Mouse (Mus musculus) liver, embryonic 15.5 days (tissue): Measurements from ENCODE around the gene Glipr1. TPM values are rescaled to one million over a fixed set of nuclear protein-coding genes. Genes with fewer than 3 reads are reported as not detected.

Experiments
- ATAC-seq: fragments of 200-750 bp; cut with Nextera tagmentation; 2 replicates; pipeline ENCODE4 v1.8.0; 2017; ENCODE audit warnings: moderate number of reproducible peaks, mild to moderate bottlenecking, moderate library complexity; ENCODE audit not compliant: insufficient read depth
- H3K27ac ChIP-seq: fragments of 300-500 bp; sonication (generic); replicated peaks from 2 replicates; pipeline ENCODE4 v1.5.1; 2015; ENCODE audit warnings: mild to moderate bottlenecking, inconsistent platforms
- H3K27me3 ChIP-seq: fragments of 300-500 bp; sonication (generic); 2 replicates; pipeline ENCODE4 v1.6.1; 2015; ENCODE audit warnings: mild to moderate bottlenecking, inconsistent platforms
- H3K36me3 ChIP-seq: fragments of 300-500 bp; sonication (generic); replicated peaks from 2 replicates; pipeline ENCODE4 v1.6.1; 2015; ENCODE audit warnings: moderate library complexity, mild to moderate bottlenecking, inconsistent platforms
- H3K4me1 ChIP-seq: fragments of 300-500 bp; sonication (generic); replicated peaks from 2 replicates; pipeline ENCODE4 v1.6.1; 2015; ENCODE audit warnings: inconsistent platforms
- H3K4me2 ChIP-seq: fragments of 300-500 bp; sonication (generic); 2 replicates; pipeline ENCODE4 v1.6.1; 2015; ENCODE audit warnings: moderate library complexity, mild to moderate bottlenecking, inconsistent platforms
- H3K4me3 ChIP-seq: fragments of 300-500 bp; sonication (generic); replicated peaks from 2 replicates; pipeline ENCODE4 v1.5.1; 2015; ENCODE audit warnings: mild to moderate bottlenecking, inconsistent platforms
- H3K9ac ChIP-seq: fragments of 300-500 bp; sonication (generic); 2 replicates; pipeline ENCODE4 v1.6.1; 2015; ENCODE audit warnings: moderate library complexity, mild to moderate bottlenecking, inconsistent platforms
- H3K9me3 ChIP-seq: fragments of 300-500 bp; sonication (generic); replicated peaks from 2 replicates; pipeline ENCODE4 v1.6.1; 2016; ENCODE audit warnings: inconsistent platforms
- WGBS: fragments of 180-500 bp; shearing (Covaris S2); methylation state at CpG from one replicate; pipeline ENCODE4 v1.1.7; 2015; ENCODE audit warnings: mixed read lengths; ENCODE audit not compliant: insufficient replicate concordance; 5-methylcytosine and 5-hydroxymethylcytosine counted together
- polyA plus RNA-seq: library from polyadenylated mRNA; unstranded; fragments of >200 nt; fragmentation: Nextera tagmentation; extraction: Ambion mirVana; gene quantifications from 2 replicates; pipeline ENCODE4 v1.2.1, GENCODE M21; 2015

Glipr1 gene
- polyA plus RNA-seq, 1 experiment from 2014 or later: 10.7 TPM

- ATAC-seq: no peak
- no peak overlapping the region for H3K4me3 ChIP-seq
- 59% methylated on average over 4 of the region's 4 CpGs for WGBS
- H3K27me3 ChIP-seq: no peaks in the 10 kb centered on the region
- H3K9me3 ChIP-seq: no peaks in the 10 kb centered on the region
- H3K36me3 ChIP-seq: no peaks in the 10 kb centered on the region
- H3K27ac ChIP-seq: no peak overlapping the region
- H3K4me1 ChIP-seq: 0 out of 2 replicates have a peak, but pooled peaks cover 3% of the 10 kb centered on the region
- no peak overlapping the region for H3K9ac ChIP-seq
- no peak overlapping the region for H3K4me2 ChIP-seq
Measured at GRCm38 (mm10) chr10:111936021-111936420, 66.4 kb downstream of the Glipr1 start.

Other genes starting within 250 kb of the Glipr1 start
- gene Krr1, start 30.0 kb downstream of the Glipr1 start, polyA plus RNA-seq: 18.0 and 18.3 TPM in 2 replicates
- gene Glipr1l1, start 57.6 kb upstream of the Glipr1 start, polyA plus RNA-seq: not detected in 2 replicates
- gene Glipr1l2, start 80.7 kb upstream of the Glipr1 start, polyA plus RNA-seq: not detected in 2 replicates
- not detected in 2 replicates for gene Glipr1l3, start 157.7 kb upstream of the Glipr1 start, polyA plus RNA-seq
- gene Caps2, start 161.0 kb upstream of the Glipr1 start, polyA plus RNA-seq: not detected in 2 replicates